Mouse (Mus musculus) testis, adult 2 months (tissue): Measurements from ENCODE around the gene Aco2. TPM values are rescaled to one million over a fixed set of nuclear protein-coding genes. Genes with fewer than 3 reads are reported as not detected.

Experiments
- H3K27ac ChIP-seq: fragments of 200-500 bp; 2 replicates; pipeline ENCODE4 v1.5.1; 2012; ENCODE audit warnings: low read depth, low read length; ENCODE audit not compliant: control insufficient read depth, insufficient read depth
- H3K27me3 ChIP-seq: fragments of 200-500 bp; 2 replicates; pipeline ENCODE4 v1.6.1; 2012; ENCODE audit warnings: mild to moderate bottlenecking, low read length, moderate library complexity; ENCODE audit not compliant: control insufficient read depth, insufficient read depth
- H3K36me3 ChIP-seq: fragments of 200-500 bp; 2 replicates; pipeline ENCODE4 v1.6.1; 2012; ENCODE audit warnings: mild to moderate bottlenecking, low read length; ENCODE audit not compliant: control insufficient read depth, insufficient read depth
- H3K4me1 ChIP-seq: fragments of 200-500 bp; 2 replicates; pipeline ENCODE4 v1.6.1; 2012; ENCODE audit warnings: low read length; ENCODE audit not compliant: control insufficient read depth, insufficient read depth
- H3K4me3 ChIP-seq: fragments of 200-500 bp; 2 replicates; pipeline ENCODE4 v1.5.1; 2012; ENCODE audit warnings: low read depth, mild to moderate bottlenecking, low read length, moderate library complexity, mixed read lengths; ENCODE audit not compliant: control insufficient read depth
- CTCF ChIP-seq: fragments of 200-500 bp; IDR thresholded peaks from 2 replicates; pipeline ENCODE4 v1.5.1; 2012; ENCODE audit warnings: low read depth, mild to moderate bottlenecking, inconsistent platforms, low read length, moderate library complexity; ENCODE audit not compliant: control insufficient read depth, insufficient read depth, insufficient replicate concordance
- POLR2A ChIP-seq: fragments of 200-500 bp; IDR thresholded peaks from 2 replicates; pipeline ENCODE4 v1.6.1; 2012; ENCODE audit warnings: low read depth, mild to moderate bottlenecking, inconsistent platforms, low read length, moderate library complexity; ENCODE audit not compliant: control insufficient read depth
- polyA plus RNA-seq: library from polyadenylated mRNA; depleted of rRNA; stranded (reverse); fragments of >200 nt; gene quantifications from 2 replicates; pipeline ENCODE4 v1.2.3, GENCODE M21; 2012

The Aco2 gene
- polyA plus RNA-seq, 1 experiment: 112 TPM

- Histone ChIP-seq H3K27ac (no peak overlapping the region), H3K36me3 (no peaks in the 10 kb centered on the region), H3K27me3 (no peaks in the 10 kb centered on the region), H3K4me3 (no peak overlapping the region), H3K4me1 (peaks cover 10% of the 10 kb centered on the region)
- TF ChIP-seq CTCF (no peak), POLR2A (no peak)
Observed at GRCm38 (mm10) chr15:81836966-81837920, 34.9 kb upstream of the Aco2 start.

GRCm38 (mm10) chr15:81838554-81839235 is 33.4 kb upstream of the Aco2 start:
- Histone ChIP-seq H3K27ac (no peak overlapping the region; the same call in 1 of the 2 replicates), H3K27me3 (no peaks in the 10 kb centered on the region), H3K4me1 (peaks cover 10% of the 10 kb centered on the region), H3K4me3 (no peak overlapping the region), H3K36me3 (no peaks in the 10 kb centered on the region)
- TF ChIP-seq POLR2A: no peak
- no peak for TF ChIP-seq CTCF

GRCm38 (mm10) chr15:81839634-81840033 is 32.5 kb upstream of the Aco2 start:
- Histone ChIP-seq H3K36me3 (no peaks in the 10 kb centered on the region), H3K27me3 (no peaks in the 10 kb centered on the region), H3K27ac (no peak overlapping the region), H3K4me3 (no peak overlapping the region), H3K4me1 (peaks cover 8% of the 10 kb centered on the region)
- TF ChIP-seq POLR2A: no peak
- TF ChIP-seq CTCF: no peak

GRCm38 (mm10) chr15:81840306-81840705 is 31.8 kb upstream of the Aco2 start:
- Histone ChIP-seq H3K4me1 (peaks cover 8% of the 10 kb centered on the region), H3K27ac (no peak overlapping the region), H3K36me3 (no peaks in the 10 kb centered on the region), H3K4me3 (no peak overlapping the region), H3K27me3 (no peaks in the 10 kb centered on the region)
- no peak for TF ChIP-seq CTCF
- no peak for TF ChIP-seq POLR2A

- no peak overlapping the region for H3K4me3 ChIP-seq
- TF ChIP-seq POLR2A (no peak), CTCF (no peak)
- H3K27ac ChIP-seq: no peak overlapping the region
- no peaks in the 10 kb centered on the region for H3K27me3 ChIP-seq
- H3K4me1 ChIP-seq: no peaks in the 10 kb centered on the region
- no peaks in the 10 kb centered on the region for H3K36me3 ChIP-seq
Observed at GRCm38 (mm10) chr15:81842275-81842674, 29.8 kb upstream of the Aco2 start.

GRCm38 (mm10) chr15:81845033-81845625 is 27.0 kb upstream of the Aco2 start:
- Histone ChIP-seq H3K4me3 (no peak overlapping the region), H3K4me1 (no peaks in the 10 kb centered on the region), H3K27ac (peak overlapping the region; percentile 3; the same call in 1 of the 2 replicates), H3K27me3 (no peaks in the 10 kb centered on the region), H3K36me3 (peaks cover 4% of the 10 kb centered on the region)
- TF ChIP-seq CTCF (no peak), POLR2A (no peak)

- H3K4me1 ChIP-seq: no peaks in the 10 kb centered on the region
- peaks cover 5% of the 10 kb centered on the region for H3K36me3 ChIP-seq
- no peaks in the 10 kb centered on the region for H3K27me3 ChIP-seq
- H3K4me3 ChIP-seq: no peak overlapping the region
- H3K27ac ChIP-seq: 0 out of 2 replicates have a peak overlapping the region, but pooled peaks have one; percentile 34
- TF ChIP-seq CTCF: no peak
- TF ChIP-seq POLR2A: no peak
Observed at GRCm38 (mm10) chr15:81845724-81846123, 26.4 kb upstream of the Aco2 start.
